Mouse (Mus musculus) large intestine, adult 2 months (tissue): Measurements from ENCODE around the gene Tmem209. TPM values are rescaled to one million over a fixed set of nuclear protein-coding genes. Genes with fewer than 3 reads are reported as not detected.

ENCODE experiments used
- polyA plus RNA-seq: library from polyadenylated mRNA; depleted of rRNA; stranded (reverse); fragments of >200 nt; gene quantifications from 2 replicates; pipeline ENCODE4 v1.2.3, GENCODE M21; 2012; rRNA removed

The Tmem209 gene
- polyA plus RNA-seq, 1 experiment = 25.0 TPM

Other genes starting within 250 kb of the Tmem209 start
- 21.7 and 23.5 TPM in 2 replicates for gene Ube2h, start 205.2 kb downstream of the Tmem209 start, polyA plus RNA-seq
- gene Zc3hc1, start 118.8 kb downstream of the Tmem209 start, polyA plus RNA-seq = 11.0 and 14.0 TPM in 2 replicates
- gene Klhdc10, start 107.9 kb downstream of the Tmem209 start, polyA plus RNA-seq = 10.7 and 15.0 TPM in 2 replicates
- gene Ssmem1, start 66 bp upstream of the Tmem209 start, polyA plus RNA-seq = not detected in 2 replicates
- gene Cpa2, start 31.8 kb upstream of the Tmem209 start, polyA plus RNA-seq = 0.62 and 1.2 TPM in 2 replicates
- not detected in 2 replicates for gene Cpa4, start 58.6 kb upstream of the Tmem209 start, polyA plus RNA-seq
- gene Cpa5, start 101.2 kb upstream of the Tmem209 start, polyA plus RNA-seq = not detected in 2 replicates
- 0.42 and 0.92 TPM in 2 replicates for gene Cpa1, start 129.4 kb upstream of the Tmem209 start, polyA plus RNA-seq
- 2.9 and 3.4 TPM in 2 replicates for gene Cep41, start 184.0 kb upstream of the Tmem209 start, polyA plus RNA-seq
- gene Mest, start 213.8 kb upstream of the Tmem209 start, polyA plus RNA-seq = 10.4 and 21.2 TPM in 2 replicates